Mouse (Mus musculus) CH12F3 (cell line): ENCODE results near the gene Olig3.

Experiments
- in situ Hi-C: fragments of 300-500 bp; cut with MboI; formaldehyde crosslinking; loops from 2 replicates; pipeline ENCODE4 v1.14.3; 2020; ENCODE audit warnings: low sequenced_read_pairs

The Olig3 gene

GRCm38 (mm10) chr10:19356071-19356583 lies at the start of gene Olig3:
Gene Olig3, plus strand, starts transcription at chr10:19356533.
- in situ Hi-C loops = no loop called here

GRCm38 (mm10) chr10:19309681-19310395 lies 46.5 kb upstream of the Olig3 start:
- in situ Hi-C loops = no loop called here

GRCm38 (mm10) chr10:19310471-19310870 lies 45.9 kb upstream of the Olig3 start:
- in situ Hi-C loops = no loop called here

- in situ Hi-C loops = no loop called here
Observed at GRCm38 (mm10) chr10:19317962-19318812, 38.1 kb upstream of the Olig3 start.

GRCm38 (mm10) chr10:19321781-19322180 lies 34.6 kb upstream of the Olig3 start:
- in situ Hi-C loops = no loop called here

GRCm38 (mm10) chr10:19329191-19329777 lies 27.0 kb upstream of the Olig3 start:
- in situ Hi-C loops = no loop called here

GRCm38 (mm10) chr10:19333425-19333824 lies 22.9 kb upstream of the Olig3 start:
- in situ Hi-C loops = no loop called here

- in situ Hi-C loops = no loop called here
Observed at GRCm38 (mm10) chr10:19338695-19339630, 17.4 kb upstream of the Olig3 start.

- in situ Hi-C loops = no loop called here
Observed at GRCm38 (mm10) chr10:19344039-19344438, 12.3 kb upstream of the Olig3 start.

- in situ Hi-C loops = no loop called here
Observed at GRCm38 (mm10) chr10:19349326-19349725, 7.0 kb upstream of the Olig3 start.

GRCm38 (mm10) chr10:19352006-19352877 lies 4.1 kb upstream of the Olig3 start:
- in situ Hi-C loops = no loop called here

- in situ Hi-C loops = no loop called here
Observed at GRCm38 (mm10) chr10:19352878-19353301, 3.4 kb upstream of the Olig3 start.

- in situ Hi-C loops = no loop called here
Observed at GRCm38 (mm10) chr10:19353631-19354030, 2.7 kb upstream of the Olig3 start.

- in situ Hi-C loops = no loop called here
Observed at GRCm38 (mm10) chr10:19354146-19354545, 2.2 kb upstream of the Olig3 start.

GRCm38 (mm10) chr10:19355076-19355475 lies 1.3 kb upstream of the Olig3 start:
- in situ Hi-C loops = no loop called here

GRCm38 (mm10) chr10:19356720-19357641 lies 648 bp downstream of the Olig3 start:
- in situ Hi-C loops = no loop called here

- in situ Hi-C loops = no loop called here
Observed at GRCm38 (mm10) chr10:19357848-19358247, 1.5 kb downstream of the Olig3 start.
